Mouse (Mus musculus) testis, postnatal 14 days (tissue): ENCODE measurements around the gene Ppp2r5d.

Source experiments
- DNase-seq: peaks from one replicate; pipeline ENCODE4 v3.0.0; 2021; ENCODE audit warnings: low spot score

Gene Ppp2r5d

GRCm38 (mm10) chr17:46704887-46705835 is at the start of gene Ppp2r5d:
Gene Ppp2r5d, minus strand, starts transcription at chr17:46705111.
- peak; percentile 96 for DNase-seq

GRCm38 (mm10) chr17:46751794-46752556 is 47.1 kb upstream of the Ppp2r5d start, which contains the start of gene Cnpy3:
Gene Cnpy3, minus strand, starts transcription at chr17:46752214.
- peak; percentile 99 for DNase-seq

GRCm38 (mm10) chr17:46751056-46751793 is 46.3 kb upstream of the Ppp2r5d start:
- no peak for DNase-seq

- no peak for DNase-seq
Measured at GRCm38 (mm10) chr17:46750580-46750979, 45.7 kb upstream of the Ppp2r5d start.

- no peak for DNase-seq
Measured at GRCm38 (mm10) chr17:46749282-46749681, 44.4 kb upstream of the Ppp2r5d start.

- DNase-seq, result no peak
Measured at GRCm38 (mm10) chr17:46747806-46748205, 42.9 kb upstream of the Ppp2r5d start.

GRCm38 (mm10) chr17:46747234-46747633 is 42.3 kb upstream of the Ppp2r5d start:
- no peak for DNase-seq

GRCm38 (mm10) chr17:46745506-46745905 is 40.6 kb upstream of the Ppp2r5d start:
- no peak for DNase-seq

GRCm38 (mm10) chr17:46742986-46743385 is 38.1 kb upstream of the Ppp2r5d start:
- no peak for DNase-seq

GRCm38 (mm10) chr17:46741305-46741704 is 36.4 kb upstream of the Ppp2r5d start:
- DNase-seq, result no peak

GRCm38 (mm10) chr17:46736160-46736559 is 31.2 kb upstream of the Ppp2r5d start:
- no peak for DNase-seq

GRCm38 (mm10) chr17:46735287-46735686 is 30.4 kb upstream of the Ppp2r5d start:
- no peak for DNase-seq

- DNase-seq, result no peak
Measured at GRCm38 (mm10) chr17:46734055-46734454, 29.1 kb upstream of the Ppp2r5d start.

- DNase-seq, result no peak
Measured at GRCm38 (mm10) chr17:46728904-46729318, 24.0 kb upstream of the Ppp2r5d start, which contains the start of gene Gnmt. Gene Gnmt, minus strand, starts transcription at chr17:46729168.

GRCm38 (mm10) chr17:46728496-46728895 is 23.6 kb upstream of the Ppp2r5d start:
- DNase-seq, result no peak

- no peak for DNase-seq
Measured at GRCm38 (mm10) chr17:46728021-46728420, 23.1 kb upstream of the Ppp2r5d start.

GRCm38 (mm10) chr17:46727271-46727670 is 22.4 kb upstream of the Ppp2r5d start:
- no peak for DNase-seq

- no peak for DNase-seq
Measured at GRCm38 (mm10) chr17:46725731-46726645, 21.1 kb upstream of the Ppp2r5d start.

GRCm38 (mm10) chr17:46725273-46725672 is 20.4 kb upstream of the Ppp2r5d start:
- DNase-seq, result no peak

- no peak for DNase-seq
Measured at GRCm38 (mm10) chr17:46724477-46725084, 19.7 kb upstream of the Ppp2r5d start.
